Mouse (Mus musculus) liver, adult 2 months (tissue): ENCODE data around the gene Sirt1.

Experiments used
- CTCF ChIP-seq: fragments of 200-500 bp; IDR thresholded peaks from 2 replicates; pipeline ENCODE4 v1.5.1; 2011; ENCODE audit warnings: low read depth, low read length, control low read depth
- POLR2A ChIP-seq: fragments of 200-500 bp; IDR thresholded peaks from 2 replicates; pipeline ENCODE4 v1.6.1; 2011; ENCODE audit warnings: low read length, control low read depth; ENCODE audit not compliant: insufficient read depth; ENCODE audit errors: extremely low read depth

DNA sequence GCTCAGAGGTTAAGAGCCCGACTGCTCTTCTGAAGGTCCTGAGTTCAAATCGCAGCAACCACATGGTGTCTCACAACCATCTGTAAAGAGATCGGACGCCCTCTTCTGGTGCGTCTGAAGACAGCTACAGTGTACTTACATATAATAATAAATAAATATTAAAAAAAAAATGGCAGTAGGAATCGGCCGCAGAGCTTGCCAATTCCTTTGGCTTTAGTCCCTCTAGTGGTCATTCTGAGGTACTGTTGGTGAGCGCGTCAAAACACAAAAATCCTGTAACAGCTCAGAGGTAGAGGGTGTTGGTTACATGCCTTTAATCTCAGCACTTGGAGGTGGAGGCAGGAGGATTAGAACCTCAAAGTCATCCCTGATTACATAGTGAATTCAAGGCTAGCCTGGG lies 4.0 kb downstream of the Sirt1 start:
- TF ChIP-seq CTCF (peak; percentile 46; the same call in 1 of the 2 replicates), POLR2A (no peak)
